Mouse (Mus musculus) ovary, adult 2 months (tissue): ENCODE data around the gene Mettl7b. TPM values are rescaled to one million over a fixed set of nuclear protein-coding genes. Genes with fewer than 3 reads are reported as not detected.

Experiments
- polyA plus RNA-seq: library from polyadenylated mRNA; depleted of rRNA; stranded (reverse); fragments of >200 nt; gene quantifications from 2 replicates; pipeline ENCODE4 v1.2.3, GENCODE M21; 2012; rRNA removed

The Mettl7b gene
- 0.59 and 1.1 TPM in 2 replicates for polyA plus RNA-seq

DNA sequence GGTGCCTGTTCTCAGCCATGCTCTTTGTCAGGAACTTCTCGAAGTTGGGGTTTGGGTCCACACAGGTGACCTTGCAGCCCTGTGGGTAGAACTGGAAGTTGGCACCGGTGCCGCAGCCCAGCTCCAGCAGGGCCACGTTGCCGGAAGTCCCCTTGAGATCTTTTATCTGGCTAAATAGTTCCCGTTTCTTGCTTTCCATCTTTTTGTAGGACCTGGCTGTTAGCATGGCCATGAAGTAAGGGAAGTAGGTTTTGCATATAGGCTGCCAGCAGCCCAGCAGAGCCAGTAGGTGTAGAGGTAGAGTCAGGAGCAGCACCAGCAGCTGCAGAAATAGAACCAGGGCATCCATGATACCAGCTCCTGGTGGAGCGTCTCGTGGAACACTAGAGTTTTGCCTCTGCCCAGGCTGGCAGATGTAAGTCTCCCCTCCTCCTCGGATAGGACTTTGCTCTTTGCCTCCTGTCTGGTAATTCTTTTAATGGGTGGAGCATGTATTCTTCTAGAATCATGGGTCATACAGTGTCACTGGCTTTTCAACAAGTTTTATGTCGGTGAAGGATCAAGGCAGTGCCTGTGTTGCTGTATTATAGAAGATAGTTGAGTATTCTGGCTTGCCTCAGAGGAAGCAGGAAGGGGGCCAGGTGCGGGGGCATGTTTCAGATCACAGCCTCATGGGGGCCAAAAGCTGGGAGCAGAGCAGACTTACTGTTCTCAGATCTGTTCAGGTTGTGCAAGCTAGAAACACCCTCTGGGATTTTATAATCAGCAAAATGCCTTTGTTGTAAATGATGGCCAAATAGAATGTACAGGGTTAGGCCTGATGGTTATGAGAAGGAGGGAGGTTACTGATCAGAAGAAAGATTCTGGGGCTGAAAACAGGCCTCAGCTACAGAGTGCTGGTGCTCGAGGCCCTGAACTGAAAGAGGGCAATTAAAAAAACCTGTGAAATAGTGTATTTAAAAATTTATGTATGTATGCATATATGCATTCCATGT lies at the start of gene Mettl7b:
Gene Mettl7b (minus strand): TSS at position 399 of the 995 bp plus-strand sequence.

DNA sequence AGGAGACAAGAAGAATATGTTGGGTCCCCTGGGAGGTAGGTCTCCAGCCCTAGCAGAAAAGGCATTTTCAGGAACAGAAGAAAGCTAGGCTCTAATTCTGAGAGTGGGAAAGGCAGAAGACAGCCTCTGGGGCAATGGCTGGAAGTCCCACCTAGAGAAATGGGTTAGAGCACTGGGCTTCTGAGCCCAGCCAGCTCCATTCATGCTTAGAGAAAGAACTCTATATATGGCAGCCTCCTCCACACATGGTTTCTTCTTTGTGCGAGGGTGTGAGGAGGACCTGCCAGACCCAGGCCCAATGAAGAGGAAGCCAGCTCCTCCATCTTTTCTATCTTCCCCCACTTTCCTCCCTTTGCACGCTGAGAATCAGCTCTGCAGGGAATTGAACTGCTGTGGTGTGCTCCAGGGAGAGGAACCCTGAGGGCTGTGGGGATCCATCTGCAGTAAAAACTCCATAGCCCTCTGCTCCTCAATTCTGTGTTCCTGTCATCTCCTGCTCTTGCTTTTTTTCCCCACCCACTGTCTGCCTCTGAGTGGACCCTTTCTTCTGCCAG lies 49.6 kb upstream of the Mettl7b start, which contains the start of gene Olfr763:
Gene Olfr763 (plus strand): TSS at position 504 of the 554 bp plus-strand sequence.

DNA sequence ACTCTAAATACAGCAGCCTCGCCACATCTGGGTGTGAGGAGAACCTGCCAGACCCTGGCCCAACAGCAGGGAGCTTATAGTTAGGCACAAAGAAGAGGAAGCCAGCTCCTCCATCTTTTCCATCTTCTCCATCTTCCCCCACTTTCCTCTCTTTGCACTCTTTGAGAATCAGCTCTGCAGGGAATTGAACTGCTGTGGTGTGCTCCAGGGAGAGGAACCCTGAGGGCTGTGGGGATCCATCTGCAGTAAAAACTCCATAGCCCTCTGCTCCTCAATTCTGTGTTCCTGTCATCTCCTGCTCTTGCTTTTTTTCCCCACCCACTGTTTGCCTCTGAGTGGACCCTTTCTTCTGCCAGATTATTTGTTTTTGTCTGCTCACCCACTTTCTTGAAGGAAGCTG lies 28.3 kb upstream of the Mettl7b start, which contains the start of gene Olfr9:
Gene Olfr9 (plus strand): TSS at position 301 of the 400 bp plus-strand sequence.

DNA sequence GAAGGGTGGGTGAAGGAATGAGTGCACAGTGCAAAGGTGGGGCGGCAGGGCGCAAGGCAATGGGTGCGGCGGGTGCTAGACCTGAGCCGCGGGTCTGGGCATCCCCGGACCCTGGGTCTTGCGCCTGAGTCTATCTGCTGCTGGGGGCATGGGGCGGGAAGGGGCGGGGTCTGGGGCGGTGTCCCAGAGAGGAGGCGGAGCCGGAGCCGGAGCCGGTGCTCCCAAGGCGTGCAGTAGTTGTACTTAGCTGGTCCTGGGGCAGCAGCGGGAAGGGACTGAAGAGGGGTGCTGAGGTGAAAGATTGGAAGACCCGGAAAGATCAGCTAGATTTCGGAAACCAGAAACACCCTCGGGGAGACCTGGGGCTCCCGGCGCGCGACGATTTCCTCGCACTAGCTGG lies 27.2 kb downstream of the Mettl7b start, which contains the start of gene Itga7:
Gene Itga7 (plus strand): TSS at position 245 of the 400 bp plus-strand sequence.

DNA sequence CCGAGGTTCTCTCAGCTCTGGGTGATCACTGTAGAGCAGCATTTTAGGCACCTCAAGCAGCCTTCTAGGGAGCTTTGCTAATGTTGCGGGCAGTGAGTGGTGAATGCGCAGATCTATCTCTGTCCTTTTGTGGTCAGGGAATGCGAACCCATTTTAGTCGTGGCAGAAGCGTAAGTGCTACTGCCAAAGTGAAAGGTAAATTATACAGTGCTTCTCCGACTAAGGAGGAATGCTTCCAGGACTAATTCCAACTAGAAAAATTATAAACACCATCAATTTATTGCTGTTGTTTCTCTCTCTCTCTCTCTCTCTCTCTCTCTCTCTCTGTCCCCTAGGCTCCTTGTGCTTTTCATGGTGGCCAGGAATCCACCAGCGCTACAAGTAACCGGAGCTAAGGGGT lies 36.9 kb downstream of the Mettl7b start, which contains the start of gene Bloc1s1:
Gene Bloc1s1 (minus strand): TSS at position 101 of the 400 bp plus-strand sequence.

DNA sequence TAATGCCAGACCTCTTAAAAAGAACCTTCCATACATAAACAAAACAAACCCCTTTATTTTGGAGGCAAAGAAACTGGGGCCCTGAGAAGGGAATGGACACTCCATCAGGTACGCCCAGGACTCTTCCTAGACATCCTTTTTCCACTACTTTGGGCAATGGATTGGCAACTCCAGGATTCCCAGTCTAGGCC lies 38.1 kb downstream of the Mettl7b start, which contains the start of gene Rdh5:
Gene Rdh5 (minus strand): TSS at position 67 of the 191 bp plus-strand sequence.

Other genes with a start within 250 kb of the Mettl7b start
- 14.3 and 18.2 TPM in 2 replicates for gene Dgka, start 216.1 kb downstream of the Mettl7b start, polyA plus RNA-seq
- gene Pym1, start 213.1 kb downstream of the Mettl7b start, polyA plus RNA-seq = 20.8 and 23.0 TPM in 2 replicates
- 10.0 and 11.3 TPM in 2 replicates for gene Mmp19, start 170.1 kb downstream of the Mettl7b start, polyA plus RNA-seq
- gene Dnajc14, start 156.9 kb downstream of the Mettl7b start, polyA plus RNA-seq = 10.4 and 10.8 TPM in 2 replicates
- 34.2 and 35.6 TPM in 2 replicates for gene Tmem198b, start 156.6 kb downstream of the Mettl7b start, polyA plus RNA-seq
- 1.6 and 4.1 TPM in 2 replicates for gene Sarnp, start 143.7 kb downstream of the Mettl7b start, polyA plus RNA-seq
- gene Ormdl2, start 139.3 kb downstream of the Mettl7b start, polyA plus RNA-seq = 30.3 and 44.4 TPM in 2 replicates
- gene Gdf11, start 69.3 kb downstream of the Mettl7b start, polyA plus RNA-seq = 4.8 and 5.4 TPM in 2 replicates
- 152 and 168 TPM in 2 replicates for gene Cd63, start 60.0 kb downstream of the Mettl7b start, polyA plus RNA-seq
- gene Rdh5, start 38.1 kb downstream of the Mettl7b start, polyA plus RNA-seq = 34.5 and 43.3 TPM in 2 replicates
- gene Bloc1s1, start 37.0 kb downstream of the Mettl7b start, polyA plus RNA-seq = 242 and 261 TPM in 2 replicates
- gene Itga7, start 27.2 kb downstream of the Mettl7b start, polyA plus RNA-seq = 36.2 and 36.9 TPM in 2 replicates
- gene Olfr9, start 28.4 kb upstream of the Mettl7b start, polyA plus RNA-seq = not detected in 2 replicates
- not detected in 2 replicates for gene Olfr763, start 49.8 kb upstream of the Mettl7b start, polyA plus RNA-seq
- not detected in 2 replicates for gene Olfr764-ps1, start 78.9 kb upstream of the Mettl7b start, polyA plus RNA-seq
- gene Olfr765, start 89.0 kb upstream of the Mettl7b start, polyA plus RNA-seq = not detected in 2 replicates
- gene Olfr766-ps1, start 108.0 kb upstream of the Mettl7b start, polyA plus RNA-seq = not detected in 2 replicates
- gene Olfr767, start 121.9 kb upstream of the Mettl7b start, polyA plus RNA-seq = not detected in 2 replicates
- gene Olfr768, start 138.4 kb upstream of the Mettl7b start, polyA plus RNA-seq = not detected in 2 replicates
- 0.09 TPM in 1 of 2 replicates, not detected in the other for gene Olfr769, start 156.9 kb upstream of the Mettl7b start, polyA plus RNA-seq
- not detected in 2 replicates for gene Olfr770, start 178.0 kb upstream of the Mettl7b start, polyA plus RNA-seq
- not detected in 2 replicates for gene Olfr771, start 203.8 kb upstream of the Mettl7b start, polyA plus RNA-seq
- not detected in 2 replicates for gene Olfr772, start 216.9 kb upstream of the Mettl7b start, polyA plus RNA-seq
- gene Olfr773, start 226.4 kb upstream of the Mettl7b start, polyA plus RNA-seq = not detected in 2 replicates